Mouse (Mus musculus): ENCODE results near the gene Tirap. TPM values are rescaled to one million over a fixed set of nuclear protein-coding genes. Genes with fewer than 3 reads are reported as not detected.
A peak's percentile ranks its signal among the peaks of the same experiment; 100 is the strongest.

Gene Tirap
- polyA plus RNA-seq, 1 experiment from 2014 or later: 15.6 TPM

- H3K27ac ChIP-seq: no peak overlapping the region
- WGBS: 91% methylated on average over 2 of the region's 2 CpGs
- no peak for DNase-seq (ENCODE audit: low spot score)
- no peaks in the 10 kb centered on the region for H3K9me3 ChIP-seq
- H3K27me3 ChIP-seq (ENCODE audit: insufficient read depth, poor library complexity, severe bottlenecking): no peaks in the 10 kb centered on the region
- peaks cover 55% of the 10 kb centered on the region for H3K36me3 ChIP-seq
- no peak overlapping the region for H3K4me3 ChIP-seq
- peaks cover 11% of the 10 kb centered on the region for H3K4me1 ChIP-seq (replicated peaks)
These were observed 4.3 kb upstream of the Tirap start for GRCm38 (mm10) chr9:35204421-35204820.

GRCm38 (mm10) chr9:35203536-35203935 is 3.4 kb upstream of the Tirap start:
- WGBS: 71% methylated on average over 3 of the region's 3 CpGs
- H3K9me3 ChIP-seq: no peaks in the 10 kb centered on the region
- no peak overlapping the region for H3K4me3 ChIP-seq
- no peak overlapping the region for H3K27ac ChIP-seq
- peaks cover 19% of the 10 kb centered on the region for H3K4me1 ChIP-seq (replicated peaks)
- peaks cover 48% of the 10 kb centered on the region for H3K36me3 ChIP-seq
- DNase-seq (ENCODE audit: low spot score): no peak
- no peaks in the 10 kb centered on the region for H3K27me3 ChIP-seq (ENCODE audit: insufficient read depth, poor library complexity, severe bottlenecking)

DNA sequence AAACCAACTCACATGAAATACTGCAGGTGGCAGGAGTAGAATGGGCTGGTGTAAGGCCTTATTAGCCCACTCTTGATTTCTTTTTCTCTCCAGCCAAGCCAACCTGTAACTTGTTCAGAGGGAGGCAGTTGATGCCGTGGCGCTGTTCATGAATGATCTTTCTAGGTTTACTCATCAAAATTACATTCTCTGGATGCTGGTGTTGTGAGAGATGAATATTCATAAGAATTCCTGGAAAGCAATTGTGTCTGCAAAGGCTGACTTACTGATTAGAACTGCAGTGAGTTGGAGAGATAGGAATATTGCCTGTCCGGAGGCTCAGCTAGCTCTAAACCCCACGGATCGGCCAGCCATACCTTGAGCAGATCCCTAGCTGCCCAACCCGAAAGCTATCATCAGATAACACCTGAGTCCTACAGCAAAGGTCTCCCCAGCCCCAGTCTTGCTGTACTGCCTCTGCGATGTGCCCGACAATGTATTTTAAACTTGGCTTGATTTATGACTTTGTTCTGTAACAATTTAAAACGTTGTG is 504 bp upstream of the Tirap start:
- H3K27me3 ChIP-seq (ENCODE audit: insufficient read depth, poor library complexity, severe bottlenecking): no peaks in the 10 kb centered on the region
- H3K9me3 ChIP-seq: no peaks in the 10 kb centered on the region
- H3K27ac ChIP-seq: peak overlapping the region; percentile 89
- no peak for DNase-seq (ENCODE audit: low spot score)
- 69% methylated on average over 9 of the region's 9 CpGs for WGBS
- H3K4me3 ChIP-seq: peak overlapping the region; percentile 77
- peaks cover 19% of the 10 kb centered on the region for H3K36me3 ChIP-seq
- peaks cover 22% of the 10 kb centered on the region for H3K4me1 ChIP-seq (replicated peaks)

DNA sequence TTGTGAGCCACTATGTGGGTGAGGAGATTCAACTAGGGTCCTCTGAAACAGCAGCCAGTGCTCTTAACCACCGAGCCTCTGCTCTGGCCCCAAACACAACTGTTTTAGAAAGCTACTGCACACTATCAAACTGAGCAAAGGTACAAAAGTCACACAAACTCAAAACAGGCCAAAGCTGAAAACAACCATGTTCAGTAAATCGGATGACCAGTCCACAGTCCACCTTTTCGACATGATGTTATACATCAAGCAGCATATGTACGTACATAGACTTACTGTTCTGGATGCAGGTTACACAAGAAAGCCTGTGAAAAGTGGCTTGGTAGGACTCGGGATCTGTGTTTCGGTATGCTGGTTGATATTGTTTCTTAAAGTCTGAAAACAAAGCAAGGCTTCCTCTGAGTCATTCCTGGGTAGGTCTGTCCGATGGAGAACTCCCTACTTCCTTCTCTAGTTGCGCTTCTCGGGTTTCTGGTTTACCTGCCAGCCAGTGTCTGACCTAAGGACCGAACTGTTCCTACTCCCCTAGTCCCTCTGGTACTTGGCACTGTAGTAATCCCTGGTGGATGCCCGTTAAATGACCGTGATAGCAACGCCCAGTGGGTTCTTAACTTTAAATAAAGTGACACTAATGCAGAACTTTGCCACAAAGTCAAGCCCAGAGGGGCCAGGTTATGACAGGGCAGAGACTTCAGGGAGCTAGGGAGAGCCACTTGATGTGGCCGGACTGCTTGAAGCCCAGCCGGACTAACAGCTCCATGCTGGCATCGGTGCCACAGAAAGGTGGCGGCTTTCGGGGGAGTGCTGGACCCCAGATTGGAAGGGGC is 933 bp downstream of the Tirap start:
- WGBS: 26% methylated on average over 18 of the region's 18 CpGs
- H3K27ac ChIP-seq: peak overlapping the region; percentile 89
- DNase-seq (ENCODE audit: low spot score): no peak

GRCm38 (mm10) chr9:35198351-35198750 is 1.7 kb downstream of the Tirap start:
- H3K27ac ChIP-seq: no peak overlapping the region
- no peak for DNase-seq (ENCODE audit: low spot score)
- no peaks in the 10 kb centered on the region for H3K9me3 ChIP-seq
- peaks cover 22% of the 10 kb centered on the region for H3K4me1 ChIP-seq (replicated peaks)
- no peaks in the 10 kb centered on the region for H3K36me3 ChIP-seq
- H3K4me3 ChIP-seq: no peak overlapping the region
- no peaks in the 10 kb centered on the region for H3K27me3 ChIP-seq (ENCODE audit: insufficient read depth, poor library complexity, severe bottlenecking)
- WGBS: 77% methylated on average over 10 of the region's 10 CpGs

More for the DNA sequence above, 933 bp downstream of the Tirap start:
- peaks cover 5% of the 10 kb centered on the region for H3K36me3 ChIP-seq
- H3K4me3 ChIP-seq: peak overlapping the region; percentile 77
- H3K27me3 ChIP-seq (ENCODE audit: insufficient read depth, poor library complexity, severe bottlenecking): no peaks in the 10 kb centered on the region
- H3K4me1 ChIP-seq (replicated peaks): peaks cover 22% of the 10 kb centered on the region
- H3K9me3 ChIP-seq: no peaks in the 10 kb centered on the region

- Histone ChIP-seq H3K36me3 (no peaks in the 10 kb centered on the region), H3K4me3 (no peak overlapping the region), H3K27me3 (ENCODE audit: insufficient read depth, poor library complexity, severe bottlenecking) (no peaks in the 10 kb centered on the region), H3K9me3 (no peaks in the 10 kb centered on the region), H3K27ac (no peak overlapping the region), H3K4me1 (replicated peaks) (peaks cover 22% of the 10 kb centered on the region)
- no peak for DNase-seq (ENCODE audit: low spot score)
- 88% methylated on average over 3 of the region's 3 CpGs for WGBS
These were observed 2.5 kb downstream of the Tirap start for GRCm38 (mm10) chr9:35197625-35198024.

DNA sequence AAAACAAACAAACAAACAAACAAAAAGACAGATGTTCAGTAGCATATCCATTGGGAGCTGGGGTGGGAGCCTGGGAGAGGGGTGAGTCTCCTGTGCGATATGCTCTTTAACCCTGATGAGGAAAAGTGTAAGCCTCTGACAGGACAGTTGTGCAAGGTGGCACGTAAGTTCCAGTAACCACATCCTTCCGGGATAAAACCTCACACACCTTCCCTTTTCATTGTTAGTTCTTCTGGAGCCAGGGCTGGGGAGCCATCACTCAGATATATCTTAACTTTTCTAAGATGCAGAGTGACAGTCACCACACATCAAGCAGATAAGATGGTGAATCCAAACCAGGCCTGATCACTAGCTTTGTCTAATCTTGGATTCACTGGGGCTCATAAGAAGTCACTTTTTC is 6.0 kb downstream of the Tirap start:
- H3K4me1 ChIP-seq (replicated peaks): peaks cover 8% of the 10 kb centered on the region
- 95% methylated on average over 3 of the region's 3 CpGs for WGBS
- no peak for DNase-seq (ENCODE audit: low spot score)
- peaks cover 25% of the 10 kb centered on the region for H3K36me3 ChIP-seq
- H3K4me3 ChIP-seq: no peak overlapping the region
- H3K27ac ChIP-seq: no peak overlapping the region
- no peaks in the 10 kb centered on the region for H3K27me3 ChIP-seq (ENCODE audit: insufficient read depth, poor library complexity, severe bottlenecking)
- H3K9me3 ChIP-seq: no peaks in the 10 kb centered on the region

GRCm38 (mm10) chr9:35192983-35193542 is 7.0 kb downstream of the Tirap start:
- Histone ChIP-seq H3K4me3 (no peak overlapping the region), H3K4me1 (replicated peaks) (no peaks in the 10 kb centered on the region), H3K27me3 (ENCODE audit: insufficient read depth, poor library complexity, severe bottlenecking) (no peaks in the 10 kb centered on the region), H3K9me3 (no peaks in the 10 kb centered on the region), H3K27ac (no peak overlapping the region), H3K36me3 (peaks cover 35% of the 10 kb centered on the region)
- WGBS: 81% methylated on average over 11 of the region's 11 CpGs
- no peak for DNase-seq (ENCODE audit: low spot score)

DNA sequence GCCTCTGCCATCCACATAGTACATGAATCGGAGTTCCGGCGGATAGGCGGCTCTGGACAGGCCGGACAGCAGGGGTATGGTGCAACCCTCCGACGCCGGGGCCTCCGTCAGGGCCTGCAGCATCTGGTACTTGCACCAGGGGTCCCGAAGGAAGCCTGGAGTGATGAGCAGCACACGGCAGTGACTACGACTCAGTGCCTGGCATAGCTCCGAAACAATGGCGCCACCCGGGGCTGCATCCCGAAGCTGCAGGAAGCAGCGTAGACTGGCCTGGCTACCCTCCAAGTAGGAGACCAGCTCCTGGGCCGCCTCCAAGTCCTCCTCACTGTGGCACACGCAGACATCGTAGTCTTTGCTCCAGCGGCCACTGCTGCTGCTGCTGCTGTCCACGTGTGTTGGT is 11.4 kb downstream of the Tirap start:
- H3K36me3 ChIP-seq: peaks cover 52% of the 10 kb centered on the region
- 76% methylated on average over 22 of the region's 22 CpGs for WGBS
- DNase-seq (ENCODE audit: low spot score): no peak
- H3K4me3 ChIP-seq: no peak overlapping the region
- H3K27me3 ChIP-seq (ENCODE audit: insufficient read depth, poor library complexity, severe bottlenecking): no peaks in the 10 kb centered on the region
- no peaks in the 10 kb centered on the region for H3K9me3 ChIP-seq
- H3K4me1 ChIP-seq (replicated peaks): no peaks in the 10 kb centered on the region
- H3K27ac ChIP-seq: no peak overlapping the region

DNA sequence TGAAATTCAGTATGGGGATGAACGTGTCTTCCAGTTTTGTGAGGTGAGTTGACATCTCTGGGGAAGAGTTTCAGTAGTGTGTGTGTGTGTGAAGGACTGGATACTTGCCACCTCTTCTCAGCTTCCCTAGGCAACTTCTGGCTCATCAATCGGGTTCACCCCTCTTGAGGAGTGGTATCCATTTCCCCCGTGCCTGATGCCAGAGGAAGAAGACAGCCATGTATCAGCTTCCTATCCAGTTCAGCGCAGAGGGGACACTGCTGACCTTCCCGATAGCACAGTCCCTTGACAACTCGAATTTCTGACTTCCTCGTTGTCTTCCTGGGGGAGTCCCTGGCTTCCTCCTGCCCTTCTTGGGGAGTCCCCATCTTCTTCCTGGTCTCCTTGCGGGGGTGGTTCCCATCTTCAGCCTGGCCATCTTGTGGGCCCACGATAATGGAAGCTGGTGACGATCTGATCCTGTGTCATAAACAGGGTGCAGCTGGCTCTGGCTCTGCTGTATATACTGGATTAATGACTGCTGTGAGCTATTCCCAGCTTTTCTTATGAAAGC is 12.7 kb downstream of the Tirap start:
- Histone ChIP-seq H3K4me1 (replicated peaks) (no peaks in the 10 kb centered on the region), H3K4me3 (no peak overlapping the region), H3K27me3 (ENCODE audit: insufficient read depth, poor library complexity, severe bottlenecking) (no peaks in the 10 kb centered on the region), H3K36me3 (peaks cover 52% of the 10 kb centered on the region), H3K9me3 (no peaks in the 10 kb centered on the region), H3K27ac (no peak overlapping the region)
- WGBS: 91% methylated on average over 10 of the region's 10 CpGs
- no peak for DNase-seq (ENCODE audit: low spot score)

- H3K36me3 ChIP-seq: peaks cover 51% of the 10 kb centered on the region
- H3K27me3 ChIP-seq (ENCODE audit: insufficient read depth, poor library complexity, severe bottlenecking): no peaks in the 10 kb centered on the region
- H3K9me3 ChIP-seq: no peaks in the 10 kb centered on the region
- WGBS: 85% methylated on average over 4 of the region's 4 CpGs
- no peak overlapping the region for H3K27ac ChIP-seq
- H3K4me1 ChIP-seq (replicated peaks): no peaks in the 10 kb centered on the region
- H3K4me3 ChIP-seq: no peak overlapping the region
- no peak for DNase-seq (ENCODE audit: low spot score)
These were observed 13.7 kb downstream of the Tirap start for GRCm38 (mm10) chr9:35186430-35186829.

- WGBS: 65% methylated on average over 5 of the region's 5 CpGs
- DNase-seq (ENCODE audit: low spot score): no peak
- H3K36me3 ChIP-seq: peaks cover 20% of the 10 kb centered on the region
These were observed 16.7 kb downstream of the Tirap start for GRCm38 (mm10) chr9:35183359-35183758.

GRCm38 (mm10) chr9:35182832-35183231 is 17.3 kb downstream of the Tirap start:
- Histone ChIP-seq H3K9me3 (no peaks in the 10 kb centered on the region), H3K36me3 (peaks cover 15% of the 10 kb centered on the region), H3K27ac (no peak overlapping the region), H3K27me3 (ENCODE audit: insufficient read depth, poor library complexity, severe bottlenecking) (no peaks in the 10 kb centered on the region), H3K4me3 (no peak overlapping the region), H3K4me1 (replicated peaks) (no peaks in the 10 kb centered on the region)
- DNase-seq (ENCODE audit: low spot score): no peak
- 90% methylated on average over 2 of the region's 2 CpGs for WGBS

More at GRCm38 (mm10) chr9:35183359-35183758, 16.7 kb downstream of the Tirap start:
- Histone ChIP-seq H3K4me3 (no peak overlapping the region), H3K27ac (no peak overlapping the region), H3K27me3 (ENCODE audit: insufficient read depth, poor library complexity, severe bottlenecking) (no peaks in the 10 kb centered on the region), H3K4me1 (replicated peaks) (no peaks in the 10 kb centered on the region), H3K9me3 (no peaks in the 10 kb centered on the region)
